Mouse (Mus musculus) CD4-positive, CD25-positive, alpha-beta regulatory T cell, adult 4 months (primary cell): ENCODE results near the gene Plxdc2. TPM values are rescaled to one million over a fixed set of nuclear protein-coding genes. Genes with fewer than 3 reads are reported as not detected.

Experiments used
- ATAC-seq: one replicate; pipeline ENCODE4 v1.8.0; 2017
- polyA plus RNA-seq, 2 experiments: library from polyadenylated mRNA; unstranded; fragments of 100-300 nt; shearing (Covaris generic); gene quantifications; one replicate each; pipeline ENCODE4 v1.2.1; 2017

Gene Plxdc2
- polyA plus RNA-seq, result 1 to 10 TPM; 1.4 to 2.3 TPM

DNA sequence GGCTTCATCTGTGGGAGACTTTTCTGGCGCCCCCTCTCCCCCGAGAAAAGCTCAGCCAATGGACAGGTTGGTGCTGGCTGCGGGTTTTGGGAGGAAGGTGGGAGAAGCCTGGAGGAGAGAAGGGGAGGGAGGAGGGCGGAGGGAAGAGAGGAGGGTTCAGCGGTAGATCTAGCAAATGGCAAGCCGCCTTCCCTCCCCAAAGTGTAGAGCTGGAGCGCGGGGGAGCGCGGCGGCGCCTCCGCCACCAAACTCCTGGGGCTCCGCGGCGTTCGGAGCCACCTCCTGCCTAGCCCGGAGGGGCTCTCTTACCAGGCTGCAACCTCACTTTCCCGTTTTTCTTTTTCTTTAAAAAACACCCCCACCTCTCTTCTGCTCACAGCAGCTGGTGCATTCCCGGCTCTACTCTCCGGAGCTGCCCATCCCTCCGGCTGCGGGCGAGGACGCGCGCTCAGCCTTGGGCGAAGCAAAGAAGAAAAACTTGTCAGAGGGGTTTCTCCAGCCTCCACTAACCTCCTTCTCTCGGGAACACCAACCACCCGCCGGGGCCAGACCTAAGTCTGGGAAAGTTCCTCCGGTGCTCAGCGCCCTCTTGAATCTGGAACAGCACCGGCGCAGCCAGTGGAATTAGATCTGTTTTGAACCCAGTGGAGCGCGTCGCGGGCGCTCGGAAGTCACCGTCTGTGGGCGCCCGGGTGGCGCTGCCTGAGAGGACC is at the start of gene Plxdc2:
TSS of gene Plxdc2 (plus strand) at position 199 of the 713 bp plus-strand sequence.
- ATAC-seq, result peak; percentile 48

DNA sequence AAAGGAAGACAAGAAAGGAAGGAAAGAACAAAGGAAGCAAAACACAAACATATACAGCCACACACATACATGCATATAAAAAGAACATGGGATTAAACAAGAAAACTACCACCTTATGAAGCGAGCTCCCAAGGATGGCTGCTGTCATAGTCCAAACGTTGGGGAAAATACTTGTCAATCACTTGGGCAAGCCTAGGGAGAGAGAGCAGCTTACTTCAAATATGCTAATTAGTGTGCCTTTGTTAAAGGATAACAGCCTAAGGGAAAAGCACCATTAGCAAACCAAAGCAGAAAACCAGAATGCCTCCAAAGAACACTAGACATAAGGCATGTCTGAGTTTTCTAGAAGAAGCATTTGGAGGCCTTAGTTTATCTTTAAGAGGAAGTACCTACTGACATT is 45.7 kb upstream of the Plxdc2 start:
- ATAC-seq, result no peak

DNA sequence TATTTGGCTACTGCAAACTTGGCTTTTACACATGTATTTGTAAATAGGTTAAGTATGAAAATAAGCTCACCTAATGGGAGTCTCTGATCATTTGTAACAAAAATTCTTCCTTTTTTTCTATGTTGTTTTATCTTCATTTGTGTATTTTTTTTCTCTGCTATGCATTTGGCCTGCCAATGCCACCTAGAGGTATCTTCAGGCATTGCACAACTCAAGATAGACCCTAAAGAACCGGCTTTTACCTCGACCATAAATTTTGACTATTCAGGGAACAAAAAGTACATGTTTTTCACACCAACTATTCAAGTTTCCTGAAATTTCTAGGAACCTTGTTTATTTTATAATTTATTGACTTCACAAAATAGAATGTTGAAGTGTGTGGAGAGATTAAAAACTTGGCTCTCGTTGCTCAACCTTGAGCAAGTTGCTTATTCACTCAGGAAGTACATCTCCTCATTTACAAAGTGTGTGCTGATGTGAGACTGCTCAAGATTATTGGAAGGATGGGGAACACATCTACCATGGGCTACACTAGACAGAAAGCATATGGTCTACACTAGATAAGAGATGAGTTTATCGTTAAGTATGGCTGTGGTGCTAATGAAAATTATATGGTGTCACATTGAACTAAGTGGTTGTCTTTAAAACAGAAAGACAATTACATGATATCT is 43.6 kb upstream of the Plxdc2 start:
- ATAC-seq, result no peak

GRCm38 (mm10) chr2:16335194-16335781 is 20.8 kb upstream of the Plxdc2 start:
- no peak for ATAC-seq

DNA sequence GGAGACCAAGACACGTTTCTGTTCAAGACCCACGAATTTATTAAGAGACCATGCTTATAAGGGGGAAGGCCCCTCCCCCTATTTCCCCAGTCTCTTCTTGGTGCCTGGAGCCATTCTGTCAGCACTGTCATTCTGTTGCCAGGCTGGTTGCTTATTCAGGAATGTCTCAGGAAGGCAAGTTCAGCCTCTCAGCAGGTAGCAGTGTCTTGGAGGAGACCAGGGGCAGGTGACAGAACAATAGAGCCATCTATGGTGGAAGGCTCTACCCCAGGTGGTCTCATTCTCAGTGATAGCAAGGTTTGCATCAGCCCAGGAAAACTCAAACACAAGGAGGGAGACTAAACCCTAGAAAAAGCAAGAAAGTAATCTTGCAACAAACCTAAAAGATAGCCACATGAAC is 11.5 kb upstream of the Plxdc2 start:
- ATAC-seq, result no peak

GRCm38 (mm10) chr2:16351106-16351505 is 5.0 kb upstream of the Plxdc2 start:
- ATAC-seq, result no peak

DNA sequence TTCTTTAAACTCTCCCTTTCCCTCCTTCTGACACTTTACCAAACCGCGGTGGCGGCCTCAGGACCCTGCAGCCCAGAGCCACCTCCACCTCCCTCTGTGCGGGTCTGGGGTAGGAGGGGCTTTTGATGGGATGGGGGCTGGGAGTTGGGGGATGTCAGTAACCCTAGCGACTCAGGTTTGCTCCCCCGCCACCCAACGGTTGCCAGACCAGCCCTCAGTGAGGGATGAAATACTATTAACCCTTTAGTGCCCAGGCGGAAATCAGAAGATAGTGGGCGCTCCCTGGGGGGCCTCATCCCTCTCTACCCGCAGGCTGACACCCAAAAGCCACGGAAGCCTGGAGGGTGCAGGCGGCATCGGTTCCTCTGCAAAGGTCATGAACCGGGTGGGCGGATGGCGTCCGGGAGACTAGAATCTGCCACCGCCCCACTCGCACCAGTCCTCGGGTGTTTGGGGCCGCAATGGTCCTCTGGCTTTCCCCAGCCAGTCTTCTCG is 446 bp upstream of the Plxdc2 start:
- peak; percentile 58 for ATAC-seq

- ATAC-seq, result no peak
Observed at GRCm38 (mm10) chr2:16356921-16357837, 1.1 kb downstream of the Plxdc2 start.

DNA sequence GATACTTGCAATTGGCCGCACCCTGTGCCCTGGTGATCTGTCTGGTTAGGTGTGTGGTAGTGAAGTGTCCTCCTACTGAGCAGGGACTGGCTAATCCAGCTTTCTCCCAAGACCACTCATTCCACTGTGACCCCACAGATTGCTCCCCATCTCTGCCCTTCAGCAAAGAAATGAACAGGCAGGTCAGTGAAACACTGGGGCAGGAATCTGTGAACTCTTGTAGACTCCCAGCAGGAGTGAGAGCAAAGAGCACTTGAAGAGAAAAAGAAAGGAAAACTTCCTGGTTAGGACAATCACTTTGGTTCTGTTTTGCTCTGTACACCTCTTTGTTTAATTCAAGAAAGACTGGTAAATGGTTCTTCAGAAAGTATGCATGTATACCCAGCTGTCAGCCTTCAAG is 1.8 kb downstream of the Plxdc2 start:
- no peak for ATAC-seq

GRCm38 (mm10) chr2:16359341-16359928 is 3.3 kb downstream of the Plxdc2 start:
- ATAC-seq, result peak; percentile 48

DNA sequence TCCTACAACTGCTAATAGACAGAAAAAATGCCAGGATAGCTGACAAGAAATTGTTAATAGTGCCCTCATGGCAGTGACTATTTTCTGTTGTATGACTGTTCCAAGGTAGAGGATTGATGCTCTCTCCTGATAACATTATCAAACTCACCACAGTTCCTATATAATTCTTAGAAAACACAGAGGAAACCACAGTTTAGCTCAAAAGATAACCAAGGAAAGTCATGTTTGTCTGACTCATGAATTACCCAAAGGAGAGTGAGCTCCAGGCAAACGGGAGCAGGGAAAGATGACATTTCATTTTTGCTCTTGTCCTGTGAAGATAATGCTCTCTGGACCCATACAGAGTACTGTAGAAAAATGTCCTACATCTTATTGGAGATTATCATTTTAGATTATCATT is 8.6 kb downstream of the Plxdc2 start:
- no peak for ATAC-seq

- peak; percentile 30 for ATAC-seq
Observed at GRCm38 (mm10) chr2:16365830-16366401, 9.8 kb downstream of the Plxdc2 start.

DNA sequence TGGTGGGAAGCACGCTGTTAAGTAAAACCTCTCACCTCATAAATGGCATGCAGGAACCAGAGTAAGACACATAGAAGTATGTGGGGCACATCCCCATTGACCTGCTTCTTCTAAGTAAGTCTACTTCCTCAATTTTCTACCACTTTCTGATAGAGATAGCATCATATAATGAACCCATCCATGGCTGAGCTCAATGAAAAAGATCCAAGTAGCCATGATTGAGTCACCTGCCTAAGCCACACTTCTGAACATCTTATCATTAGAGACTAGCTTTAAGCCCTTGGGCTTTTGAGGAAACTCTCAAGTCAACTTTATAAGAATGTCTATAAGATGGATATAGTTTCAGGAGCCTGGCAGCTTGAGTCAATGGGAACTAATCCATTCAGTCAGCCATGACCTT is 14.3 kb downstream of the Plxdc2 start:
- no peak for ATAC-seq

GRCm38 (mm10) chr2:16374288-16374687 is 18.2 kb downstream of the Plxdc2 start:
- ATAC-seq, result no peak

- ATAC-seq, result no peak
Observed at GRCm38 (mm10) chr2:16386206-16386605, 30.1 kb downstream of the Plxdc2 start.

GRCm38 (mm10) chr2:16386692-16387091 is 30.6 kb downstream of the Plxdc2 start:
- ATAC-seq, result no peak

DNA sequence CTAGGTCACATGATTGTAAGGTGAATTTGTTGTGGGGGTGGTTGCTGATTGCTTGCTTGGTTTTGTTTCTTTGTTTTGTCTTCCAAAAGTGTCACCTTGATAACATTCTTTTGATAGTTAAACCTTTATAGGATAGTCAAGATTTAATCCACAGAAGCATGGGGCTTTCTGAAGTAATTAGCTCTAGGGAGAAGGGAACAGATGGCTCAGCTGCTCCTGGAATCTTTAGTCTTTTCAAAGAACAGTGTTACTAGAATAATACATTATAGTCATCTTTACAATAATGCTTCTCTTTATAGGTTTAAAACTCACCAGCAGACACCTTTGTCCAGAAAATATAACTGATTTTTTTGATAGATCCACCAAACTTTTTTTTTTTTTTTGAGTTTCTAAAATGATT is 31.7 kb downstream of the Plxdc2 start:
- ATAC-seq, result no peak

GRCm38 (mm10) chr2:16397501-16397900 is 41.4 kb downstream of the Plxdc2 start:
- no peak for ATAC-seq

DNA sequence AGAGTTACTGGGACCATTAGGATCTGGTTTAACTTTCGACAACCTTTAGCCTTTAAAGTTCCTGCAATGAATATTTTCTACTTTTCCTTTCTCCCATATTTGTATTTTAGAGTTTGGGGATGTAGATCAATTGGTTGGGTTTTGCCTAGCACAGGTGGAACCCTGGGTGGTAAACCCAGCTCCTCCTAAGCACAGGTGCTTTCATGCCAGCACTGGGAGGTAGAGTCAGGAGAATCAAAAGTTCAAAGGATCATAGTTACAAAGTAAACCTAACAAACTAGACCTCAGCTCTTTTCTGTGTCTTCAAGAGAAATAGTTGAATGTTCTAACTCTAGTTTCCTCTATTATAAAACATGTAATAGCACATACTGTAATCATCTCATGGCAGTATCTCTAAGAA is 41.9 kb downstream of the Plxdc2 start:
- no peak for ATAC-seq

GRCm38 (mm10) chr2:16398896-16399295 is 42.8 kb downstream of the Plxdc2 start:
- ATAC-seq, result no peak

GRCm38 (mm10) chr2:16406508-16406907 is 50.4 kb downstream of the Plxdc2 start:
- ATAC-seq, result no peak
